Mouse (Mus musculus) regulatory T cell (primary cell): Measurements from ENCODE around the gene Wwtr1.

Experiments used
- in situ Hi-C: fragments of 300-600 bp; cut with MboI, MseI; formaldehyde crosslinking; loops from one replicate; pipeline ENCODE4 v1.15.1; 2025; ENCODE audit warnings: high pct_unique_total_duplicates

Wwtr1 gene

GRCm38 (mm10) chr3:57463302-57463701 lies 112.4 kb downstream of the Wwtr1 start:
- in situ Hi-C loops: no loop called here

GRCm38 (mm10) chr3:57458652-57459051 lies 117.1 kb downstream of the Wwtr1 start:
- in situ Hi-C loops: loop anchor here (10.0 kb wide), 1 partner anchor 866 kb away; no protein-coding TSS in a partner anchor

GRCm38 (mm10) chr3:57448445-57448844 lies 127.3 kb downstream of the Wwtr1 start:
- in situ Hi-C loops: no loop called here

- in situ Hi-C loops: no loop called here
Observed at GRCm38 (mm10) chr3:57447889-57448288, 127.8 kb downstream of the Wwtr1 start.

- in situ Hi-C loops: no loop called here
Observed at GRCm38 (mm10) chr3:57445706-57446105, 130.0 kb downstream of the Wwtr1 start.

- in situ Hi-C loops: no loop called here
Observed at GRCm38 (mm10) chr3:57440956-57441355, 134.8 kb downstream of the Wwtr1 start.

GRCm38 (mm10) chr3:57435364-57435763 lies 140.3 kb downstream of the Wwtr1 start:
- in situ Hi-C loops: no loop called here

GRCm38 (mm10) chr3:57431706-57432105 lies 144.0 kb downstream of the Wwtr1 start:
- in situ Hi-C loops: no loop called here

GRCm38 (mm10) chr3:57429486-57429885 lies 146.2 kb downstream of the Wwtr1 start:
- in situ Hi-C loops: no loop called here

- in situ Hi-C loops: no loop called here
Observed at GRCm38 (mm10) chr3:57428682-57429464, 146.8 kb downstream of the Wwtr1 start.

- in situ Hi-C loops: no loop called here
Observed at GRCm38 (mm10) chr3:57426351-57426750, 149.4 kb downstream of the Wwtr1 start.

GRCm38 (mm10) chr3:57425089-57425730 lies 150.5 kb downstream of the Wwtr1 start, which contains the start of gene Tm4sf4:
Tm4sf4 (plus strand) TSS chr3:57425314.
- in situ Hi-C loops: no loop called here

- in situ Hi-C loops: no loop called here
Observed at GRCm38 (mm10) chr3:57420660-57421059, 155.1 kb downstream of the Wwtr1 start.

GRCm38 (mm10) chr3:57420233-57420632 lies 155.5 kb downstream of the Wwtr1 start:
- in situ Hi-C loops: no loop called here

- in situ Hi-C loops: no loop called here
Observed at GRCm38 (mm10) chr3:57411535-57411934, 164.2 kb downstream of the Wwtr1 start.
